Comparison of ENCODE assay signal across 8 mouse cellular contexts in genomic region chr17:29704781-29705180, GRCm38 (mm10). TPM values are rescaled to one million over a fixed set of nuclear protein-coding genes. Genes with fewer than 3 reads are reported as not detected.
DNase-seq lines count a peak whose midpoint lies in the region; ATAC-seq lines count a peak whose summit lies in the region.

No protein-coding gene starts in this region.

- intact Hi-C loops in heart, postnatal 10 days (cut with DNase I) = loop anchor here (2.0 to 5.0 kb wide), 2 partner anchors 68 to 178 kb away; no protein-coding TSS in a partner anchor

- DNase-seq in adrenal gland, adult (ENCODE audit: inconsistent age in 2 of 2, low spot score in 1 of 2) = peak; percentile 44 to 78
- no peak for DNase-seq in adrenal gland, adult 8-10 months
- DNase-seq in ES-CJ7 (ENCODE audit: low read depth, low spot score) = peak; percentile 64
- peak; percentile 68 for DNase-seq in cerebellum, adult 9-11 months
- peak; percentile 60 to 77 for DNase-seq in heart, postnatal 10 days
- DNase-seq in kidney, postnatal 4 days = peak; percentile 76 to 79
- peak; percentile 49 to 74 for DNase-seq in spleen, postnatal 10 days (ENCODE audit: low spot score in 2 of 2)

- ATAC-seq in megakaryocyte progenitor cell, adult 5-6 weeks (replicated peaks; ENCODE audit: poor library complexity) = peak; percentile 68

RNA-seq across cellular contexts. Expression of gene Ccdc167, which starts 12.1 kb away (rescaled TPM):
- 10 to 100 TPM; 11.0 to 18.0 (median 14.2) TPM for total RNA-seq in adrenal gland, adult 8-10 months (2022)
- 10 to 100 TPM; 15.9 to 17.1 TPM for total RNA-seq in heart, postnatal 10 days (2021)
- 19.1 and 20.1 TPM in 2 replicates for total RNA-seq in megakaryocyte progenitor cell, adult 5-6 weeks (2015)
- 6.3 and 11.3 TPM in 2 replicates for total RNA-seq in megakaryocyte progenitor cell, adult 5-6 weeks (2017)

RNA-seq across cellular contexts. Expression of gene Cmtr1, which starts 44.4 kb away (rescaled TPM):
- total RNA-seq in adrenal gland, adult 8-10 months (2022) = 100 to 1,000 TPM; 108 to 175 (median 150) TPM
- 10 to 100 TPM; 59.5 to 63.4 TPM for total RNA-seq in heart, postnatal 10 days (2021)
- 16.5 and 37.1 TPM in 2 replicates for total RNA-seq in megakaryocyte progenitor cell, adult 5-6 weeks (2015)
- total RNA-seq in megakaryocyte progenitor cell, adult 5-6 weeks (2017) = 136 and 148 TPM in 2 replicates
